Comparison of ENCODE assay signal across 28 mouse cellular contexts in genomic region chr1:127913116-127913515, GRCm38 (mm10). TPM values are rescaled to one million over a fixed set of nuclear protein-coding genes. Genes with fewer than 3 reads are reported as not detected.
DNase-seq lines count a peak whose midpoint lies in the region; ATAC-seq and TF ChIP-seq lines count a peak whose summit lies in the region.
"Had no signal": no experiment of that assay in that cellular context is flagged by ENCODE, and none has a peak within 500 bp of the region (broad histone marks: within the 10 kb centered on the region; RNA-seq: fewer than 3 reads in every experiment).

No protein-coding gene starts in this region.

- no peaks in the 10 kb centered on the region for H3K4me1 ChIP-seq in embryonic facial prominence, embryonic 14.5 days (ENCODE audit: control insufficient read depth, insufficient read depth, low read length)
- no peaks in the 10 kb centered on the region for H3K4me1 ChIP-seq in embryonic facial prominence, embryonic 10.5 days
- H3K4me1 ChIP-seq in limb, embryonic 14.5 days (ENCODE audit: control insufficient read depth, insufficient read depth, low read length), result no peaks in the 10 kb centered on the region
- H3K4me1 ChIP-seq in limb, embryonic 10.5 days, result no peaks in the 10 kb centered on the region
- H3K4me1 ChIP-seq: forebrain, embryonic 13.5 days had no signal

- H3K4me3 ChIP-seq in embryonic facial prominence, embryonic 14.5 days (ENCODE audit: low read depth, low read length), result no peak overlapping the region
- H3K4me3 ChIP-seq in embryonic facial prominence, embryonic 10.5 days, result no peak overlapping the region
- H3K4me3 ChIP-seq in limb, embryonic 14.5 days (replicated peaks; ENCODE audit: low read length), result no peak overlapping the region
- no peak overlapping the region for H3K4me3 ChIP-seq in limb, embryonic 10.5 days
- H3K4me3 ChIP-seq: forebrain, embryonic 13.5 days; megakaryocyte, embryonic 14.5 days had no signal

- no peak for ATAC-seq in embryonic facial prominence, embryonic 14.5 days (ENCODE audit: low read depth)
- ATAC-seq in limb, embryonic 14.5 days (ENCODE audit: low FRiP score, low read depth), result no peak
- ATAC-seq: forebrain, embryonic 13.5 days; hindbrain, embryonic 16.5 days; intestine, embryonic 16.5 days; liver, postnatal 0 days had no signal

- WGBS in embryonic facial prominence, embryonic 14.5 days, result 70% methylated on average over 4 of the region's 4 CpGs
- WGBS in embryonic facial prominence, embryonic 10.5 days, result 94% methylated on average over 4 of the region's 4 CpGs
- 73% methylated on average over 4 of the region's 4 CpGs for WGBS in limb, embryonic 14.5 days
- 90% methylated on average over 4 of the region's 4 CpGs for WGBS in limb, embryonic 10.5 days

- no peak for TF ChIP-seq POLR2A in limb, embryonic 14.5 days (IDR thresholded peaks at IDR 0.05; ENCODE audit: borderline replicate concordance, extremely low read depth, insufficient read depth, insufficient read length)

- H3K4me2 ChIP-seq in embryonic facial prominence, embryonic 14.5 days (ENCODE audit: low read depth, low read length), result no peak overlapping the region
- H3K4me2 ChIP-seq in limb, embryonic 14.5 days (replicated peaks; ENCODE audit: low read depth, low read length, severe bottlenecking), result no peak overlapping the region
- H3K4me2 ChIP-seq: forebrain, embryonic 13.5 days had no signal

- peak; percentile 45 for DNase-seq in embryonic facial prominence, embryonic 14.5 days (ENCODE audit: low spot score)
- no peak for DNase-seq in embryonic facial prominence, embryonic 10.5 days (ENCODE audit: low spot score)
- DNase-seq in limb, embryonic 14.5 days (ENCODE audit: low spot score), result peak; percentile 17
- no peak for DNase-seq in limb, embryonic 10.5 days (ENCODE audit: low spot score)
- DNase-seq in Muller cell, postnatal 12 days (ENCODE audit: inconsistent ontology term), result peak; percentile 14
- DNase-seq in fibroblast of lung, adult 2 months (ENCODE audit: low read depth), result peak; percentile 14
- DNase-seq in cerebellum, adult 11 months, result no peak
- DNase-seq in frontal cortex, adult 2 months (ENCODE audit: extremely low spot score in 1 of 2, low spot score in 1 of 2), result no peak
- DNase-seq: B cell, adult 2 months; cerebellum, postnatal 36 days; gastrocnemius, postnatal 10 days; heart, adult 11 months; kidney, adult 9 months; kidney, postnatal 14 days; left cerebral cortex, postnatal 4 days; liver, postnatal 0 days; midbrain, embryonic 14.5 days; thymus, adult 2 months; thymus, postnatal 4 days had no signal

- H3K27me3 ChIP-seq in embryonic facial prominence, embryonic 14.5 days (replicated peaks; ENCODE audit: control insufficient read depth, insufficient read depth, low read length), result no peaks in the 10 kb centered on the region
- no peaks in the 10 kb centered on the region for H3K27me3 ChIP-seq in embryonic facial prominence, embryonic 10.5 days (replicated peaks; ENCODE audit: low read depth, poor library complexity, severe bottlenecking)
- H3K27me3 ChIP-seq in limb, embryonic 14.5 days (ENCODE audit: control insufficient read depth, insufficient read depth, low read length), result no peaks in the 10 kb centered on the region
- no peaks in the 10 kb centered on the region for H3K27me3 ChIP-seq in limb, embryonic 10.5 days (ENCODE audit: low read depth, poor library complexity, severe bottlenecking)
- H3K27me3 ChIP-seq: CH12.LX; forebrain, embryonic 13.5 days; megakaryocyte, embryonic 14.5 days had no signal

- H3K36me3 ChIP-seq in embryonic facial prominence, embryonic 14.5 days (ENCODE audit: control insufficient read depth, insufficient read depth, low read length), result peaks cover 43% of the 10 kb centered on the region
- peaks cover 30% of the 10 kb centered on the region for H3K36me3 ChIP-seq in embryonic facial prominence, embryonic 10.5 days (replicated peaks)
- H3K36me3 ChIP-seq in limb, embryonic 14.5 days (ENCODE audit: control insufficient read depth, insufficient read depth, low read length), result peaks cover 12% of the 10 kb centered on the region; the same call in 1 of the 2 replicates
- peaks cover 24% of the 10 kb centered on the region for H3K36me3 ChIP-seq in limb, embryonic 10.5 days

- H3K9me3 ChIP-seq in embryonic facial prominence, embryonic 14.5 days (ENCODE audit: control insufficient read depth, low read length), result no peaks in the 10 kb centered on the region
- H3K9me3 ChIP-seq in embryonic facial prominence, embryonic 10.5 days, result no peaks in the 10 kb centered on the region
- H3K9me3 ChIP-seq in limb, embryonic 14.5 days (ENCODE audit: control insufficient read depth, low read length), result no peaks in the 10 kb centered on the region
- H3K9me3 ChIP-seq in limb, embryonic 10.5 days (replicated peaks), result no peaks in the 10 kb centered on the region
- H3K9me3 ChIP-seq: forebrain, embryonic 13.5 days; G1E; megakaryocyte, embryonic 14.5 days had no signal

- no peak overlapping the region for H3K27ac ChIP-seq in embryonic facial prominence, embryonic 14.5 days (replicated peaks; ENCODE audit: low read depth, low read length)
- H3K27ac ChIP-seq in embryonic facial prominence, embryonic 10.5 days (replicated peaks), result no peak overlapping the region
- H3K27ac ChIP-seq in limb, embryonic 14.5 days (replicated peaks; ENCODE audit: low read depth, low read length), result no peak overlapping the region
- no peak overlapping the region for H3K27ac ChIP-seq in limb, embryonic 10.5 days
- H3K27ac ChIP-seq: forebrain, embryonic 13.5 days; stomach, postnatal 0 days had no signal

- no peak overlapping the region for H3K9ac ChIP-seq in embryonic facial prominence, embryonic 14.5 days (ENCODE audit: low read depth, low read length)
- no peak overlapping the region for H3K9ac ChIP-seq in limb, embryonic 14.5 days (ENCODE audit: low read depth, low read length, severe bottlenecking)
- H3K9ac ChIP-seq: forebrain, embryonic 13.5 days; liver, postnatal 0 days had no signal

RNA-seq across cellular contexts. Expression of gene Rab3gap1, which starts 44.5 kb away (rescaled TPM):
- polyA plus RNA-seq in embryonic facial prominence, embryonic 14.5 days (2014; fragmentation: Nextera tagmentation; extraction: Ambion mirVana), result 20.0 and 22.3 TPM in 2 replicates
- 17.5 and 17.9 TPM in 2 replicates for polyA plus RNA-seq in embryonic facial prominence, embryonic 10.5 days (2016; fragmentation: Nextera tagmentation; extraction: Ambion mirVana)
- polyA plus RNA-seq in limb, embryonic 14.5 days (2012; rRNA removed), result 18.4 and 18.5 TPM in 2 replicates
- polyA plus RNA-seq in limb, embryonic 14.5 days (2014; fragmentation: Nextera tagmentation; extraction: Ambion mirVana), result 21.4 and 23.3 TPM in 2 replicates
- 13.6 and 17.0 TPM in 2 replicates for polyA plus RNA-seq in limb, embryonic 10.5 days (2016; fragmentation: Nextera tagmentation; extraction: Ambion mirVana)
- 43.3 and 46.5 TPM in 2 replicates for polyA plus RNA-seq in frontal cortex, adult 2 months (2012; rRNA removed)

RNA-seq across cellular contexts. Expression of gene Map3k19, which starts 58.3 kb away (rescaled TPM):
- 0.25 and 0.95 TPM in 2 replicates for polyA plus RNA-seq in embryonic facial prominence, embryonic 14.5 days (2014; fragmentation: Nextera tagmentation; extraction: Ambion mirVana)
- 0.02 and 0.05 TPM in 2 replicates for polyA plus RNA-seq in embryonic facial prominence, embryonic 10.5 days (2016; fragmentation: Nextera tagmentation; extraction: Ambion mirVana)
- not detected in 2 replicates for polyA plus RNA-seq in limb, embryonic 14.5 days (2012; rRNA removed)
- polyA plus RNA-seq in limb, embryonic 14.5 days (2014; fragmentation: Nextera tagmentation; extraction: Ambion mirVana), result not detected in 2 replicates
- polyA plus RNA-seq in limb, embryonic 10.5 days (2016; fragmentation: Nextera tagmentation; extraction: Ambion mirVana), result not detected in 2 replicates
- 2.2 and 3.0 TPM in 2 replicates for polyA plus RNA-seq in frontal cortex, adult 2 months (2012; rRNA removed)
- polyA plus RNA-seq: G1E; heart, embryonic 14.5 days; intestine, embryonic 16.5 days; liver, postnatal 0 days; neural tube, embryonic 11.5 days; stomach, postnatal 0 days had no signal

Comparison
In these comparisons a context has a peak if more than half of its experiments do, and no peak if none do; other contexts are left out.
1. DNase-seq: peak in embryonic facial prominence, embryonic 14.5 days (single experiment), limb, embryonic 14.5 days (single experiment), Muller cell, postnatal 12 days (single experiment) and fibroblast of lung, adult 2 months (single experiment); none in embryonic facial prominence, embryonic 10.5 days (single experiment), limb, embryonic 10.5 days (single experiment), cerebellum, adult 11 months (single experiment) and frontal cortex, adult 2 months (0 of 2).